Mouse (Mus musculus) neural tube, embryonic 12.5 days (tissue): Measurements from ENCODE around the gene Rgs3. TPM values are rescaled to one million over a fixed set of nuclear protein-coding genes. Genes with fewer than 3 reads are reported as not detected.
A peak's percentile ranks its signal among the peaks of the same experiment; 100 is the strongest.

Experiments used
- ATAC-seq: fragments of 200-750 bp; cut with Nextera tagmentation; 2 replicates; pipeline ENCODE4 v1.8.0; 2017; ENCODE audit warnings: low read depth, mild to moderate bottlenecking, moderate TSS enrichment, moderate library complexity; ENCODE audit not compliant: low FRiP score
- H3K27ac ChIP-seq: fragments of 300-500 bp; sonication (generic); 2 replicates; pipeline ENCODE4 v1.5.1; 2016
- H3K27me3 ChIP-seq: fragments of 300-500 bp; sonication (generic); replicated peaks from 2 replicates; pipeline ENCODE4 v1.6.1; 2016; ENCODE audit warnings: mild to moderate bottlenecking
- H3K36me3 ChIP-seq: fragments of 300-500 bp; sonication (generic); 2 replicates; pipeline ENCODE4 v1.6.1; 2016; ENCODE audit warnings: mild to moderate bottlenecking
- H3K4me1 ChIP-seq: fragments of 300-500 bp; sonication (generic); 2 replicates; pipeline ENCODE4 v1.6.1; 2016
- H3K4me2 ChIP-seq: fragments of 300-500 bp; sonication (generic); replicated peaks from 2 replicates; pipeline ENCODE4 v1.6.1; 2016; ENCODE audit warnings: mild to moderate bottlenecking
- H3K4me3 ChIP-seq: fragments of 300-500 bp; sonication (generic); 2 replicates; pipeline ENCODE4 v1.5.1; 2016
- H3K9ac ChIP-seq: fragments of 300-500 bp; sonication (generic); 2 replicates; pipeline ENCODE4 v1.6.1; 2016; ENCODE audit warnings: mild to moderate bottlenecking
- H3K9me3 ChIP-seq: fragments of 300-500 bp; sonication (generic); 2 replicates; pipeline ENCODE4 v1.6.1; 2016; ENCODE audit warnings: mild to moderate bottlenecking
- WGBS: fragments of 180-500 bp; shearing (Covaris S2); methylation state at CpG from one replicate; pipeline ENCODE4 v1.1.7; 2016; 5-methylcytosine and 5-hydroxymethylcytosine counted together
- polyA plus RNA-seq: library from polyadenylated mRNA; unstranded; fragments of >200 nt; fragmentation: Nextera tagmentation; extraction: Ambion mirVana; gene quantifications from 2 replicates; pipeline ENCODE4 v1.2.1, GENCODE M21; 2016

Gene Rgs3
- polyA plus RNA-seq, 1 experiment from 2014 or later, result 77.3 TPM

- H3K36me3 ChIP-seq, result 0 out of 2 replicates have a peak, but pooled peaks cover 7% of the 10 kb centered on the region
- H3K27ac ChIP-seq, result peak within 1 kb of the TSS; percentile 59
- H3K9me3 ChIP-seq, result no peaks in the 10 kb centered on the region
- H3K4me3 ChIP-seq, result peak within 1 kb of the TSS; percentile 71
- ATAC-seq, result peak; percentile 83
- peak within 1 kb of the TSS; percentile 78 for H3K9ac ChIP-seq
- H3K4me1 ChIP-seq, result peaks cover 23% of the 10 kb centered on the region
- no peaks in the 10 kb centered on the region for H3K27me3 ChIP-seq
- WGBS, result under 1% methylated on average over 37 of the region's 37 CpGs
- H3K4me2 ChIP-seq, result peak within 1 kb of the TSS; percentile 82
Observed at GRCm38 (mm10) chr4:62519849-62520233, 39.8 kb upstream of the Rgs3 start, which contains the start of gene Alad. Gene Alad, minus strand, starts transcription at chr4:62519918.

GRCm38 (mm10) chr4:62520892-62521400 is 38.7 kb upstream of the Rgs3 start:
- 0 out of 2 replicates have a peak, but pooled peaks cover 7% of the 10 kb centered on the region for H3K36me3 ChIP-seq
- 94% methylated on average over 2 of the region's 2 CpGs for WGBS
- H3K4me2 ChIP-seq, result no peak overlapping the region
- no peak overlapping the region for H3K4me3 ChIP-seq
- H3K27ac ChIP-seq, result no peak overlapping the region
- no peak for ATAC-seq
- no peak overlapping the region for H3K9ac ChIP-seq
- no peaks in the 10 kb centered on the region for H3K9me3 ChIP-seq
- no peaks in the 10 kb centered on the region for H3K27me3 ChIP-seq
- H3K4me1 ChIP-seq, result peaks cover 23% of the 10 kb centered on the region

DNA sequence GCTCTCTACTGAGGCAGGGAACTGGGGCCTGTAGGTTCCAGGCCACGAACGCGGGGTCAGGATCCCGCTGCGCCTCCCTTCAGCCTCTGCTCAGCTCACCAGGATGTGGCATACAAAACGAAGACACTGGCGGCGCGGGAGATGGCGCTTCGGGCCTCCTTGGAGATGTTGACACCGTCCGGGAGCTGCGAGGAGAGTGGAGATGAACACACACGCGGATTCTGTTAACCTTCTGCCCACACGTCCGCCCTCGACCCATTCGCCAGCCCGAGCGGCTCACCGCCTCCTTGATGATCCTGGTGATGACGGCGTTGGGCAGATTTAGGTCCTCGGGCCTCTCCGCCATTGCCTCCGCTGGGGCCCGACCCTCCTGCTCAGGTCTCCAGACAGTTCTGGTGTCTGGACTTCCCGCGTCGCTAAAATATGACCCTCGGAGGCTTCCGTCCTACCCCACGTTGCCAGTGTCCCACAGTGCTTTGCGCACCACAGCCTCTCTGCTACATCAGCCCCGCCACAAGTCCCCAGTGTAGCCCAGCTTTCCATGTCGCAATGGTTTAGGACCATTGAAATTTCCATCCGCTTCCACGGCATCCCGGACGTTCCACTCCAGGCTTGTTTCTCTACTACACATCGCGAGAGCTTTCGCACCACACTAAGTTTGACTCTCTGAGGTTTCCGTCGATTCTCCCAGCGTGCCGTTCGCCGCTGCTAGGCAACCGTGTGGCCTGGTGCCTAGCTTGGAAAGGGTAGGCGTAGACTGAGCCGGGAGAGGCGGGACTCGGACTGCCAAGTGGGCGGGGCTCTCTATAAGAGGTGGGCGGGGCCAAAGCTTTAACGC is 34.8 kb upstream of the Rgs3 start, which contains the start of the genes Pole3 and 4933430I17Rik:
Pole3 (minus strand) TSS at position 418 of the 838 bp plus-strand sequence.
4933430I17Rik (plus strand) TSS at position 719 of the 838 bp plus-strand sequence.
- Histone ChIP-seq H3K4me1 (peaks cover 12% of the 10 kb centered on the region), H3K27ac (peak within 1 kb of the TSS; percentile 70), H3K27me3 (no peaks in the 10 kb centered on the region), H3K4me3 (peak within 1 kb of the TSS; percentile 68), H3K9me3 (no peaks in the 10 kb centered on the region), H3K9ac (peak within 1 kb of the TSS; percentile 81), H3K4me2 (peak within 1 kb of the TSS; percentile 79), H3K36me3 (0 out of 2 replicates have a peak, but pooled peaks cover 7% of the 10 kb centered on the region)
- under 1% methylated on average over 59 of the region's 59 CpGs for WGBS
- ATAC-seq, result peak; percentile 99

DNA sequence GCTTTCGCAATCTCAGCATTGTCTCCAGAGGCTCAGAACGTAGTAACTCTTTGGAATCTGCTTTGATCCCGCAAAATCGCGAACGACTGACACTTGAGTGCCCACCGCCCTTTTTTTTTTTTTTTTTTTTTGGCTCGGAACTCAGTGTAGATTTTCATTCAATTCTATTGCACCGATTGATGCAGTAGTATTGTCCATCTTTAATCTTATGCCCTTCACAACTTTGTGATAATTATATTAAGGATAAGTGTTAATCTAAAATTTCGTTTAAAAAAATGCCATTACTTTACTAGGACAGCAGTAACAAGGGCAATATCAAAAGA is 34.2 kb upstream of the Rgs3 start:
- WGBS, result 0% methylated on average over 10 of the region's 10 CpGs
- Histone ChIP-seq H3K9me3 (no peaks in the 10 kb centered on the region), H3K36me3 (0 out of 2 replicates have a peak, but pooled peaks cover 7% of the 10 kb centered on the region), H3K4me1 (peaks cover 12% of the 10 kb centered on the region), H3K4me2 (peak overlapping the region; percentile 79), H3K4me3 (peak overlapping the region; percentile 68), H3K27me3 (no peaks in the 10 kb centered on the region), H3K9ac (peak overlapping the region; percentile 81), H3K27ac (no peak overlapping the region)
- ATAC-seq, result no peak

- 0 out of 2 replicates have a peak, but pooled peaks cover 7% of the 10 kb centered on the region for H3K36me3 ChIP-seq
- no peak overlapping the region for H3K4me3 ChIP-seq
- no peak overlapping the region for H3K27ac ChIP-seq
- 62% methylated on average over 2 of the region's 2 CpGs for WGBS
- no peak overlapping the region for H3K9ac ChIP-seq
- H3K4me1 ChIP-seq, result peaks cover 12% of the 10 kb centered on the region
- no peak overlapping the region for H3K4me2 ChIP-seq
- no peaks in the 10 kb centered on the region for H3K27me3 ChIP-seq
- no peaks in the 10 kb centered on the region for H3K9me3 ChIP-seq
- no peak for ATAC-seq
Observed at GRCm38 (mm10) chr4:62526256-62526655, 33.4 kb upstream of the Rgs3 start.

GRCm38 (mm10) chr4:62527655-62528054 is 32.0 kb upstream of the Rgs3 start:
- Histone ChIP-seq H3K4me2 (no peak overlapping the region), H3K4me3 (no peak overlapping the region), H3K27me3 (no peaks in the 10 kb centered on the region), H3K27ac (no peak overlapping the region), H3K36me3 (0 out of 2 replicates have a peak, but pooled peaks cover 2% of the 10 kb centered on the region), H3K9ac (no peak overlapping the region), H3K9me3 (no peaks in the 10 kb centered on the region), H3K4me1 (peaks cover 12% of the 10 kb centered on the region)
- no peak for ATAC-seq
- WGBS, result 91% methylated on average over 4 of the region's 4 CpGs

GRCm38 (mm10) chr4:62533729-62534128 is 25.9 kb upstream of the Rgs3 start:
- no peaks in the 10 kb centered on the region for H3K9me3 ChIP-seq
- 77% methylated on average over 6 of the region's 6 CpGs for WGBS
- no peaks in the 10 kb centered on the region for H3K4me1 ChIP-seq
- H3K9ac ChIP-seq, result no peak overlapping the region
- no peak overlapping the region for H3K27ac ChIP-seq
- H3K27me3 ChIP-seq, result no peaks in the 10 kb centered on the region
- H3K4me3 ChIP-seq, result no peak overlapping the region
- no peak for ATAC-seq
- H3K36me3 ChIP-seq, result no peaks in the 10 kb centered on the region
- no peak overlapping the region for H3K4me2 ChIP-seq

DNA sequence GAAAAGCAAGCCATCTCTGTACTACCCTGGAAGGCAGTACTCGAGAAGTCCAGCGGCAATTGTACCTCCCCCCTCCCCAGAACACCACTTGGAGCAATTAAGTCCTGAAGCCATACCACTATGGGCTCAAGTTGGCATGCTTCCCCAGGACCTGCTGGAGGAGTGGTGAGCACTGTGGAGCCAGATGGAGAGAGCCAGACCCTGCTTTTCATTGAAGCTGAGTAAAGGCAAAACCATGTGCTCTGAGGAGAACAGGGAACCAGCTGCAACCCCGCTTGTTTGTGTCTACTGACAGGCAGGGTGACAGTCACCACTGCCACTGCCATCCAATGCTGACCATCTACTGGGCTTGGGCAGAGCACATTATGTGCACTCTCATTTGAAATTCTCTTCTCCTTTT is 17.8 kb upstream of the Rgs3 start:
- no peak for ATAC-seq
- no peaks in the 10 kb centered on the region for H3K4me1 ChIP-seq
- H3K4me2 ChIP-seq, result no peak overlapping the region
- no peak overlapping the region for H3K4me3 ChIP-seq
- H3K27ac ChIP-seq, result no peak overlapping the region
- 65% methylated on average over 3 of the region's 3 CpGs for whole genome bisulfite sequencing
- no peaks in the 10 kb centered on the region for H3K27me3 ChIP-seq
- no peaks in the 10 kb centered on the region for H3K36me3 ChIP-seq
- H3K9me3 ChIP-seq, result no peaks in the 10 kb centered on the region
- H3K9ac ChIP-seq, result no peak overlapping the region

- ATAC-seq, result no peak
- 91% methylated on average over 6 of the region's 6 CpGs for WGBS
- H3K9ac ChIP-seq, result no peak overlapping the region
Observed at GRCm38 (mm10) chr4:62543782-62544181, 15.9 kb upstream of the Rgs3 start.

GRCm38 (mm10) chr4:62544801-62545200 is 14.8 kb upstream of the Rgs3 start:
- no peak for ATAC-seq
- H3K27me3 ChIP-seq, result no peaks in the 10 kb centered on the region

More at GRCm38 (mm10) chr4:62543782-62544181, 15.9 kb upstream of the Rgs3 start:
- Histone ChIP-seq H3K9me3 (no peaks in the 10 kb centered on the region), H3K4me1 (no peaks in the 10 kb centered on the region), H3K36me3 (no peaks in the 10 kb centered on the region), H3K4me2 (no peak overlapping the region), H3K4me3 (no peak overlapping the region), H3K27ac (no peak overlapping the region), H3K27me3 (no peaks in the 10 kb centered on the region)

DNA sequence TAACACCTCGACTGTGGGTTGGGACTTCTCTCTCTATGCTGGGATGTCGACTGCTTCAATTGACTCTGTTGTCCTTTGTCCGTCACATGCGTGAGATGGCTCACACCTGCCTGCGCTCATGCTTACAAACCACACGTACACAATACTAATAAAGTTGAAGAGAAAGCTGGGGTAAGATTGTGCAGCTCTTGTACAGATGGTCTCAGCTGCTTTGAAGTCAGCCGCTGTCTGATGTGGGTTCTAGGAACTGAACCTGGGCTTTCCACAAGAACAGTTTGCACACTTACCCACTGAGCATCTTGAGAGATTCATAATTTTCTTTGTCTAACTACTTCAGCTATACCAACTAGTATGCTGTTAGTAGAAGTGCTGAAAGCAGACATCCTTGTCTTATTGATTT is 7.7 kb upstream of the Rgs3 start:
- Histone ChIP-seq H3K27ac (no peak overlapping the region), H3K9me3 (no peaks in the 10 kb centered on the region), H3K36me3 (no peaks in the 10 kb centered on the region), H3K9ac (no peak overlapping the region), H3K4me3 (no peak overlapping the region), H3K27me3 (no peaks in the 10 kb centered on the region), H3K4me2 (no peak overlapping the region), H3K4me1 (no peaks in the 10 kb centered on the region)
- no peak for ATAC-seq
- 87% methylated on average over 7 of the region's 7 CpGs for WGBS

More at GRCm38 (mm10) chr4:62544801-62545200, 14.8 kb upstream of the Rgs3 start:
- Histone ChIP-seq H3K27ac (no peak overlapping the region), H3K9ac (no peak overlapping the region), H3K9me3 (no peaks in the 10 kb centered on the region), H3K4me1 (no peaks in the 10 kb centered on the region), H3K4me3 (no peak overlapping the region), H3K4me2 (no peak overlapping the region), H3K36me3 (no peaks in the 10 kb centered on the region)

GRCm38 (mm10) chr4:62557436-62557835 is 2.2 kb upstream of the Rgs3 start:
- Histone ChIP-seq H3K27ac (no peak overlapping the region), H3K9ac (no peak overlapping the region), H3K4me3 (no peak overlapping the region), H3K27me3 (no peaks in the 10 kb centered on the region), H3K36me3 (no peaks in the 10 kb centered on the region), H3K4me1 (peaks cover 8% of the 10 kb centered on the region; the same call in 1 of the 2 replicates), H3K4me2 (no peak overlapping the region), H3K9me3 (no peaks in the 10 kb centered on the region)
- WGBS, result 74% methylated on average over 3 of the region's 3 CpGs
- ATAC-seq, result no peak
